Mouse (Mus musculus): Measurements from ENCODE around the gene Retnlg. TPM values are rescaled to one million over a fixed set of nuclear protein-coding genes. Genes with fewer than 3 reads are reported as not detected.
A peak's percentile ranks its signal among the peaks of the same experiment; 100 is the strongest.

Gene Retnlg
- polyA plus RNA-seq, 2 experiments = 3.1 to 3.2 TPM

DNA sequence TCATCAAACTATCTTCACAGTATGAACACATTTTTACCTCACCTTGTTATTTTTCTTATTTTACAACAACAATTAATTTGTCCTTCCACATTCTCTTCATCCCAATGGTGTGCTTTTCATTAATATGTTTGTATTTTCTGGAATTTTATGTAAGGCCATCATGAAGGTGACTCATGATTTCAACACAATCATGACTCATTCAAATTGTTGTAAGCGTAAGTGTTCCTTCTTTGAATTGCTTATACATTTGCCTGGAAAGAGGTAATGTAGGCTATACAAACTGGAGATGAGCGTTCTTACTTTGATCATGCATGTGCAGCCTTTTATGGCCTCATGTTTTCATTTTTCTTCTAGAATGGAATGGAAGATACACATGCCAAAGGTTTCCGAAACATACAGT is 40.8 kb downstream of the Retnlg start:
- DNase-seq (ENCODE audit: low read depth in 3 of 3, low spot score in 3 of 3) (no peak), ATAC-seq (ENCODE audit: insufficient read depth) (no peak)
- no peaks in the 10 kb centered on the region for H3K36me3 ChIP-seq (replicated peaks; ENCODE audit: control insufficient read depth, insufficient read depth, low read depth)
- no peak overlapping the region for H3K9ac ChIP-seq (replicated peaks)
- H3K4me1 ChIP-seq (replicated peaks; ENCODE audit: control insufficient read depth in 2 of 2, insufficient read depth in 2 of 2, low read length in 1 of 2) = no peaks in the 10 kb centered on the region
- no peak overlapping the region for H3K27ac ChIP-seq
- no peaks in the 10 kb centered on the region for H3K9me3 ChIP-seq (ENCODE audit: control insufficient read depth, low read length)
- no peaks in the 10 kb centered on the region for H3K27me3 ChIP-seq (ENCODE audit: control insufficient read depth, insufficient read depth, low read length)
- no peak overlapping the region for H3K4me2 ChIP-seq (ENCODE audit: low read depth)
- TF ChIP-seq EP300 (IDR thresholded peaks at IDR 0.05; ENCODE audit: low read depth) (no peak), CTCF (IDR thresholded peaks at IDR 0.05; ENCODE audit: low read depth) (no peak)
- H3K4me3 ChIP-seq (ENCODE audit: insufficient read depth in 1 of 2, low read depth in 2 of 2, low read length in 2 of 2) = no peak overlapping the region
- WGBS (ENCODE audit: insufficient replicate concordance) = 77% methylated on average over 3 of the region's 3 CpGs

DNA sequence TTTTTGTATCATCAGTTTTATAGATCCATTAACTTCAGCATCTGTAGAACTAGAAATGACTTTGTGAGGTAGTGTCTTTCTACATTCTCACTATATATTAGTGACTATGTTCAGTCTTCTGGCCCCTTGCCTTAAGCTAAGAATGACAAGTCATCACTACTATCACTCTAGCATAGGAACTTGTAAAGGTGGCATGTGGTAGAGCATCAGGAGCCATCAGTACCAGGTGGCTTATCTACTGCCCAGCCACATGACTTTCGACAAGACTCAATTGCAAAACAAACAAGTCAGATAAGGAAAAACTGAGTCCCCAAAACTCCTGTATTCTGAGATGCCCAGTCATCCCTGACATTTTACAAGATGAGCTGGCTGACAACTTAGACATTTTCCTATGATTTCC is 51.3 kb downstream of the Retnlg start:
- H3K4me3 ChIP-seq (ENCODE audit: insufficient read depth in 1 of 2, low read depth in 2 of 2, low read length in 2 of 2) = no peak overlapping the region
- DNase-seq (ENCODE audit: low read depth in 3 of 3, low spot score in 3 of 3) (no peak), ATAC-seq (ENCODE audit: insufficient read depth) (peak; percentile 70)
- peaks cover 5% of the 10 kb centered on the region; the same call in 1 of the 2 replicates for H3K36me3 ChIP-seq (replicated peaks; ENCODE audit: control insufficient read depth, insufficient read depth, low read depth)
- 0 out of 4 replicates have a peak, but pooled peaks cover 0 to 1% of the 10 kb centered on the region in 2 experiments for H3K4me1 ChIP-seq (replicated peaks; ENCODE audit: control insufficient read depth in 2 of 2, insufficient read depth in 2 of 2, low read length in 1 of 2)
- no peak overlapping the region for H3K9ac ChIP-seq (replicated peaks)
- H3K9me3 ChIP-seq (ENCODE audit: control insufficient read depth, low read length) = no peaks in the 10 kb centered on the region
- H3K4me2 ChIP-seq (ENCODE audit: low read depth) = no peak overlapping the region
- no peak for TF ChIP-seq CTCF (IDR thresholded peaks at IDR 0.05; ENCODE audit: low read depth)
- no peak for TF ChIP-seq EP300 (IDR thresholded peaks at IDR 0.05; ENCODE audit: low read depth)
- H3K27me3 ChIP-seq (ENCODE audit: control insufficient read depth, insufficient read depth, low read length) = no peaks in the 10 kb centered on the region
- no peak overlapping the region for H3K27ac ChIP-seq
- 22% methylated on average over 1 of the region's 1 CpGs for WGBS (ENCODE audit: insufficient replicate concordance)

Other genes with a start within 250 kb of the Retnlg start
- not detected in 2 replicates for gene Trat1, start 100.6 kb upstream of the Retnlg start, polyA plus RNA-seq (2012; rRNA removed)
- not detected in 2 replicates for gene Trat1, start 100.6 kb upstream of the Retnlg start, polyA plus RNA-seq (2014; fragmentation: Nextera tagmentation; extraction: Ambion mirVana)
- not detected in 2 replicates for gene Retnlb, start 55.8 kb upstream of the Retnlg start, polyA plus RNA-seq (2012; rRNA removed)
- gene Retnlb, start 55.8 kb upstream of the Retnlg start, polyA plus RNA-seq (2014; fragmentation: Nextera tagmentation; extraction: Ambion mirVana) = not detected in 2 replicates
- gene Retnla, start 30.1 kb upstream of the Retnlg start, polyA plus RNA-seq (2012; rRNA removed) = not detected in 2 replicates
- not detected in 2 replicates for gene Retnla, start 30.1 kb upstream of the Retnlg start, polyA plus RNA-seq (2014; fragmentation: Nextera tagmentation; extraction: Ambion mirVana)
- gene Dzip3, start 121.5 kb downstream of the Retnlg start, polyA plus RNA-seq (2012; rRNA removed) = 5.3 and 5.8 TPM in 2 replicates
- gene Dzip3, start 121.5 kb downstream of the Retnlg start, polyA plus RNA-seq (2014; fragmentation: Nextera tagmentation; extraction: Ambion mirVana) = 5.8 and 7.9 TPM in 2 replicates
- 13.5 and 20.8 TPM in 2 replicates for gene Cip2a, start 121.6 kb downstream of the Retnlg start, polyA plus RNA-seq (2012; rRNA removed)
- gene Cip2a, start 121.6 kb downstream of the Retnlg start, polyA plus RNA-seq (2014; fragmentation: Nextera tagmentation; extraction: Ambion mirVana) = 21.4 and 24.4 TPM in 2 replicates
- not detected in 2 replicates for gene Myh15, start 184.9 kb downstream of the Retnlg start, polyA plus RNA-seq (2012; rRNA removed)
- not detected in 2 replicates for gene Myh15, start 184.9 kb downstream of the Retnlg start, polyA plus RNA-seq (2014; fragmentation: Nextera tagmentation; extraction: Ambion mirVana)